Mouse (Mus musculus): ENCODE data around the gene P2ry6.

DNA sequence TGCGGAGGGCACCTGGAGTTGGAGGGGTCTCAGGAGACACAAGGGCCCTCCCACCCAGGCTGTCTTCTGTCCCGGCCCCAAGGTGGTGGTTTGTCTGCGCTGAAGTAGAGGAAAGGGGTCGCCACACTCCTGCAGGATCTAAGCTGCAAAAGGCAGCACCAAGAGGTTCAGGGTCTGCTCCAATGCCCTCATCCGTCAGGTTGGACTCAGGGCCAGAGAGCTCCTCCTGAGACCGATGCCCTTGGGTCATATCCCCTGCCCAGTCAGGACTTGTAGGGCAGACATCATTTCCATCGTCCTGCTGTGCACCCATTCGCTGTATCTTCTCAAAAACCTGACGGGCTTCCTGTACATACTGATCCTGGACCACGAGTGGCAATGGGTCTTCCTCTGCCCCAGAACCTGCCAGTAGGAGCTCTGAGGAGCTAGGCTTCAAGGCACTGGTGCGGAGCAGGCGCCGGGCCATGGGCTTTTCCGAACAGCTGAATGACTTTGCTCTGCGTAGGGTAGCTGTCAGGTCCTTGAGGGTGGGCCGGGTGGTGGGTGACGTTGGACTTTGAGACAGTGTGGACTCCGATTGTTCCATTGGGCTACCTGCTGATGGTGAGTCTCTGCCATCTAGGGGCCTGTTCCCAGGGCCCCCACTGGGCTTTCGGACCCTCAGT lies 44.7 kb downstream of the P2ry6 start:
- TF ChIP-seq CTCF (IDR thresholded peaks at IDR 0.05; ENCODE audit: control insufficient read depth, insufficient read depth, insufficient read length) (no peak), MYOD1 (IDR thresholded peaks at IDR 0.05; ENCODE audit: control insufficient read depth, insufficient read length, low read depth) (no peak), MYOG (IDR thresholded peaks at IDR 0.05; ENCODE audit: control insufficient read depth, extremely low read depth, insufficient read length) (no peak), USF1 (IDR thresholded peaks at IDR 0.05; ENCODE audit: low read depth) (no peak), MAX (IDR thresholded peaks at IDR 0.05) (no peak)
